Mouse (Mus musculus) testis, adult 2 months (tissue): ENCODE results near the gene Id3.

Experiments used
- CTCF ChIP-seq: fragments of 200-500 bp; IDR thresholded peaks from 2 replicates; pipeline ENCODE4 v1.5.1; 2012; ENCODE audit warnings: low read depth, mild to moderate bottlenecking, inconsistent platforms, low read length, moderate library complexity; ENCODE audit not compliant: control insufficient read depth, insufficient read depth, insufficient replicate concordance
- POLR2A ChIP-seq: fragments of 200-500 bp; IDR thresholded peaks from 2 replicates; pipeline ENCODE4 v1.6.1; 2012; ENCODE audit warnings: low read depth, mild to moderate bottlenecking, inconsistent platforms, low read length, moderate library complexity; ENCODE audit not compliant: control insufficient read depth

DNA sequence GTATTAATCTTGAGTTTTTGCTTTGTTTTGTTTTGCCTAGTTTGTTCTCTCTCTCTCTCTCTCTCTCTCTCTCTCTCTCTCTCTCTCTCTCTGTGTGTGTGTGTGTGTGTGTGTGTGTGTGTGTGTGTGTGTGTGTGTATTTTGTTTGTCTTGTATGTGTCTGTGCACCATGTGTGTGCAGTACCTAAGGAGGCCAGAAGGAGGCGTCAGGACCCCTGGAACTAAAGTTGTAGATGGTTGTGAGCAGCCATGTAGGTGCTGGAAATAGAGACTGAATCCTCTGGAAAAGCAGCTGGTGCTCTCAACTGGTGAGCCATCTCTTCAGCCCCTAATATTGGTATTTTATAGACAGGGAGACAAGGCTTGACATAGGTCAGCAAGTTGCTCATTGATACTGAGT lies 13.5 kb upstream of the Id3 start:
- TF ChIP-seq POLR2A (no peak), CTCF (peak; percentile 23; the same call in 1 of the 2 replicates)
